Mouse (Mus musculus): ENCODE measurements around the gene Pum2.

- TF ChIP-seq CTCF (IDR thresholded peaks at IDR 0.05; ENCODE audit: control insufficient read depth, insufficient read depth, insufficient read length) (no peak), MAX (IDR thresholded peaks at IDR 0.05) (peak; percentile 56)
These were observed 98.7 kb downstream of the Pum2 start for GRCm38 (mm10) chr12:8772451-8773143.
